ENCODE assay signal across 8 mouse cellular contexts in the genomic region with DNA sequence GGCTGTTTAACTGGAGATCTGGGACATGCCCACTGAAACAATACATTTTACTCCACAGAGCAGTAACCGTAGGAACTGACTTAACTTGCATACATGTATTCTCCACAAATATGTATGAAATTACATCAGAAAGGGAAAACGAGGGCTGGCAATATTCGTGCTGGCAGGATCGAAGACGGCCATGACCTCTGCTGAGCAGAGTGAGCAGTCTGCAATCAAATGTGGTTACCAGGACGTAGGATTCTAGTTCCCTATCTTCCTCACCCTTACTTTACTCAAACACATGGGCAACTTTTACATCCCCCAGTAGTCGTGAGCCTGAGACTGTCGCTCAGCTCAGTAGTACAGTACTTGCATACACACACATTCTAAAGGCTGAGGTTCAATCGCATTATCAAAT. TPM values are rescaled to one million over a fixed set of nuclear protein-coding genes. Genes with fewer than 3 reads are reported as not detected.
A peak's percentile ranks its signal among the peaks of the same experiment; 100 is the strongest.
DNase-seq lines count a peak whose midpoint lies in the region; ATAC-seq and TF ChIP-seq lines count a peak whose summit lies in the region.

No protein-coding gene starts in this region.

- DNase-seq in heart, adult 2 months: no peak
- DNase-seq in heart, postnatal 25 days (ENCODE audit: low spot score): no peak
- no peak for DNase-seq in ES-E14 (ENCODE audit: low read depth, low spot score)
- no peak for DNase-seq in heart, postnatal 0 days (ENCODE audit: low spot score)
- no peak for DNase-seq in spleen, postnatal 10 days (ENCODE audit: low spot score in 2 of 2)
- no peak for DNase-seq in frontal cortex, adult 2 months (ENCODE audit: extremely low spot score in 1 of 2, low spot score in 1 of 2)
- DNase-seq in layer of hippocampus, postnatal 14 days (ENCODE audit: low spot score in 2 of 2): no peak

- WGBS in heart, adult 2 months: 51% methylated on average over 9 of the region's 9 CpGs
- 76% methylated on average over 9 of the region's 9 CpGs for WGBS in heart, postnatal 0 days

- H3K36me3 ChIP-seq in heart, adult 2 months (ENCODE audit: control insufficient read depth, insufficient read depth, low read length): peaks cover 20% of the 10 kb centered on the region
- peaks cover 17% of the 10 kb centered on the region for H3K36me3 ChIP-seq in ES-E14 (ENCODE audit: control insufficient read depth, insufficient read depth, low read length, poor library complexity, severe bottlenecking)
- peaks cover 30% of the 10 kb centered on the region for H3K36me3 ChIP-seq in heart, postnatal 0 days (replicated peaks; ENCODE audit: control insufficient read depth, insufficient read depth, low read length)

- peak overlapping the region; percentile 80 for H3K4me2 ChIP-seq in heart, postnatal 0 days (ENCODE audit: low read depth, low read length)

- peaks cover 8% of the 10 kb centered on the region for H3K4me1 ChIP-seq in heart, adult 2 months (ENCODE audit: control insufficient read depth, insufficient read depth, low read length)
- peaks cover 0 to 5% of the 10 kb centered on the region in 2 experiments; a peak in 2 of 4 replicates for H3K4me1 ChIP-seq in ES-E14 (ENCODE audit: control insufficient read depth in 2 of 2, insufficient read depth in 2 of 2, low read length in 2 of 2, poor library complexity in 1 of 2)
- H3K4me1 ChIP-seq in heart, postnatal 0 days (ENCODE audit: control insufficient read depth, insufficient read depth): peaks cover 21% of the 10 kb centered on the region

- H3K27me3 ChIP-seq in heart, adult 2 months (ENCODE audit: control insufficient read depth, insufficient read depth, low read length): no peaks in the 10 kb centered on the region
- H3K27me3 ChIP-seq in heart, postnatal 0 days (ENCODE audit: control insufficient read depth, insufficient read depth, low read length): no peaks in the 10 kb centered on the region

- TF ChIP-seq CTCF in heart, adult 2 months (IDR thresholded peaks at IDR 0.05): no peak
- TF ChIP-seq CTCF in heart, postnatal 0 days (IDR thresholded peaks at IDR 0.05; ENCODE audit: low read depth): no peak

- no peak for ATAC-seq in heart, postnatal 0 days (ENCODE audit: insufficient read depth, low read depth)
- ATAC-seq in megakaryocyte-erythroid progenitor cell, adult 5-6 weeks (replicated peaks; ENCODE audit: low FRiP score, low TSS enrichment, poor library complexity, severe bottlenecking): peak; percentile 43

- no peak for TF ChIP-seq EP300 in heart, adult 2 months (IDR thresholded peaks at IDR 0.05; ENCODE audit: insufficient read depth, low read depth, low read length)
- TF ChIP-seq EP300 in heart, postnatal 0 days (IDR thresholded peaks at IDR 0.05; ENCODE audit: low read depth): no peak

- no peak overlapping the region; the same call in 1 of the 2 replicates for H3K4me3 ChIP-seq in heart, adult 2 months
- peak overlapping the region; percentile 77 to 98 for H3K4me3 ChIP-seq in ES-E14 (ENCODE audit: insufficient read depth in 1 of 2, low read depth in 1 of 2, low read length in 2 of 2, poor library complexity in 1 of 2, severe bottlenecking in 1 of 2)
- peak overlapping the region; percentile 81 for H3K4me3 ChIP-seq in heart, postnatal 0 days (ENCODE audit: low read depth, low read length)

- 0 out of 2 replicates have a peak overlapping the region, but pooled peaks have one; percentile 100 for H3K27ac ChIP-seq in heart, adult 2 months
- H3K27ac ChIP-seq in ES-E14 (ENCODE audit: insufficient read depth, low read depth, low read length, poor library complexity, severe bottlenecking): no peak overlapping the region; the same call in 1 of the 2 replicates
- H3K27ac ChIP-seq in heart, postnatal 0 days (ENCODE audit: low read depth): no peak overlapping the region

- peaks cover 3% of the 10 kb centered on the region; the same call in 1 of the 2 replicates for H3K79me2 ChIP-seq in heart, adult 2 months (replicated peaks; ENCODE audit: control insufficient read depth, insufficient read depth, low read length)

- in situ Hi-C loops in ES-E14 (cut with MboI; ENCODE audit: low sequenced_read_pairs in 2 of 2, unreplicated experiment in 2 of 2): no loop called here

- peak overlapping the region; percentile 50; the same call in 1 of the 2 replicates for H3K9ac ChIP-seq in heart, adult 2 months (ENCODE audit: low read depth, low read length)
- peak overlapping the region; percentile 51 for H3K9ac ChIP-seq in ES-E14 (ENCODE audit: insufficient read depth, low read depth, low read length, poor library complexity, severe bottlenecking)
- H3K9ac ChIP-seq in heart, postnatal 0 days (replicated peaks; ENCODE audit: low read depth, low read length): peak overlapping the region; percentile 90

- TF ChIP-seq POLR2A in heart, adult 2 months (IDR thresholded peaks at IDR 0.05; ENCODE audit: insufficient read depth, low read depth, low read length): no peak

- intact Hi-C loops in heart, adult 2 months (cut with DNase I): no loop called here
- intact Hi-C loops in heart, postnatal 25 days (cut with DNase I): no loop called here

- no peaks in the 10 kb centered on the region for H3K9me3 ChIP-seq in ES-E14 (ENCODE audit: control insufficient read depth, insufficient read depth, low read depth, low read length)
- no peaks in the 10 kb centered on the region for H3K9me3 ChIP-seq in heart, postnatal 0 days (replicated peaks; ENCODE audit: control insufficient read depth, low read length)

TF ChIP-seq in ES-E14, 5 proteins besides CTCF, POLR2A, EP300 and RAD21:
- TF ChIP-seq CHD2 (IDR thresholded peaks at IDR 0.05; ENCODE audit: low read depth, low read length) (no peak), ZNF384 (IDR thresholded peaks at IDR 0.05; ENCODE audit: low read depth, low read length) (no peak), ZC3H11A (IDR thresholded peaks at IDR 0.05; ENCODE audit: borderline replicate concordance, low read depth, low read length) (no peak), MAFK (IDR thresholded peaks at IDR 0.05; ENCODE audit: insufficient read depth, low read depth, low read length) (no peak), HCFC1 (IDR thresholded peaks at IDR 0.05; ENCODE audit: borderline replicate concordance, insufficient read depth, low read length) (no peak)
TF ChIP-seq in ES-E14: peak in this region for 0.

RNA-seq across cellular contexts. Expression of gene Mdm2, which starts 1.7 kb away (rescaled TPM):
- 10 to 100 TPM; 50.1 to 51.8 TPM for total RNA-seq in heart, adult 2 months (2021)
- 24.5 and 36.2 TPM in 2 replicates for polyA plus RNA-seq in heart, adult 2 months (2012; rRNA removed)
- 10 to 100 TPM; 49.3 to 53.1 TPM for total RNA-seq in heart, postnatal 25 days (2021)
- 145 and 178 TPM in 2 replicates for total RNA-seq in ES-E14 (2012; rRNA removed)
- total RNA-seq in heart, postnatal 0 days (2014; rRNA removed; ENCODE audit: low replicate concordance): 47.3 and 93.0 TPM in 2 replicates
- 27.1 and 31.3 TPM in 2 replicates for polyA plus RNA-seq in heart, postnatal 0 days (2015; fragmentation: Nextera tagmentation; extraction: Ambion mirVana)
- total RNA-seq in megakaryocyte-erythroid progenitor cell, adult 5-6 weeks (2014; fragmentation: Nextera tagmentation): 43.6 and 58.8 TPM in 2 replicates
- total RNA-seq in megakaryocyte-erythroid progenitor cell, adult 5-6 weeks (2017): 45.6 and 63.7 TPM in 2 replicates
- polyA plus RNA-seq in frontal cortex, adult 2 months (2012; rRNA removed): 72.1 and 74.5 TPM in 2 replicates
- total RNA-seq in layer of hippocampus, postnatal 14 days (2021): 10 to 100 TPM; 59.1 to 62.8 TPM

RNA-seq across cellular contexts. Expression of gene Slc35e3, which starts 37.3 kb away (rescaled TPM):
- 1 to 10 TPM; 7.4 to 8.0 TPM for total RNA-seq in heart, adult 2 months (2021)
- polyA plus RNA-seq in heart, adult 2 months (2012; rRNA removed): 5.7 and 9.2 TPM in 2 replicates
- total RNA-seq in heart, postnatal 25 days (2021): 1 to 10 TPM; 7.4 to 7.5 TPM
- 16.3 and 22.8 TPM in 2 replicates for total RNA-seq in ES-E14 (2012; rRNA removed)
- total RNA-seq in heart, postnatal 0 days (2014; rRNA removed; ENCODE audit: low replicate concordance): 5.1 and 6.8 TPM in 2 replicates
- 4.1 and 4.2 TPM in 2 replicates for polyA plus RNA-seq in heart, postnatal 0 days (2015; fragmentation: Nextera tagmentation; extraction: Ambion mirVana)
- 1.3 and 7.2 TPM in 2 replicates for total RNA-seq in megakaryocyte-erythroid progenitor cell, adult 5-6 weeks (2014; fragmentation: Nextera tagmentation)
- 5.0 and 5.2 TPM in 2 replicates for total RNA-seq in megakaryocyte-erythroid progenitor cell, adult 5-6 weeks (2017)
- polyA plus RNA-seq in frontal cortex, adult 2 months (2012; rRNA removed): 17.7 and 19.0 TPM in 2 replicates
- total RNA-seq in layer of hippocampus, postnatal 14 days (2021): 10 to 100 TPM; 31.9 to 35.0 TPM
